Mouse (Mus musculus): ENCODE data around the gene Smarcad1. TPM values are rescaled to one million over a fixed set of nuclear protein-coding genes. Genes with fewer than 3 reads are reported as not detected.

Gene Smarcad1
- polyA plus RNA-seq, 1 experiment = 25.7 TPM

Other genes starting within 250 kb of the Smarcad1 start
- gene Hpgds, start 102.3 kb downstream of the Smarcad1 start, polyA plus RNA-seq (2012; rRNA removed) = 8.2 and 8.8 TPM in 2 replicates

Measured in frontal cortex, adult 2 months (tissue).